Mouse (Mus musculus): ENCODE data around the gene Susd6.

Gene Susd6

GRCm38 (mm10) chr12:80834156-80834900 lies 44.0 kb downstream of the Susd6 start:
- DNase-seq (ENCODE audit: extremely low read depth, low read depth, low spot score) = no peak

- DNase-seq (ENCODE audit: extremely low read depth, low read depth, low spot score) = no peak
These were observed 44.7 kb downstream of the Susd6 start for GRCm38 (mm10) chr12:80834901-80835570.

- DNase-seq (ENCODE audit: extremely low read depth, low read depth, low spot score) = no peak
These were observed 47.3 kb downstream of the Susd6 start for GRCm38 (mm10) chr12:80837614-80838013.

DNA sequence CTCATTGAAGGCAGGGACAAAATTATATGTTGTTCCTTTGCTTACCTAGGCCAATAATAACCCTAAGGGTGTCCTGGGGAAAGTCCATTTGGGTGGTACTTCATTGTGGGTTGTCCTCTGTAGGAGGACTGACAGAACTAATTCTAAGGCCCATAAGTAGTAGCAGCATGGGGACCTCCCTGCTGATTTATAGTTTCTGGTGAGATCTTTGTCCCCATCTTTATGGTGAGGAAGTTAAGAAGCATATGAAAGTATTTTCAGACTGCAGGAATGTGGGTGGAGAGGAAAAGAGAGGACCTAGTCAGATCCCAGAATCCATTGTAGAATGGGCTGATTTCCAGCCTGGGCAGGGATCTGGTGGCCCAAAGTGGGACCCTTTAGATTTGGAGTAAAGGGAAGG lies 48.0 kb downstream of the Susd6 start:
- DNase-seq (ENCODE audit: extremely low read depth, low read depth, low spot score) = no peak

DNA sequence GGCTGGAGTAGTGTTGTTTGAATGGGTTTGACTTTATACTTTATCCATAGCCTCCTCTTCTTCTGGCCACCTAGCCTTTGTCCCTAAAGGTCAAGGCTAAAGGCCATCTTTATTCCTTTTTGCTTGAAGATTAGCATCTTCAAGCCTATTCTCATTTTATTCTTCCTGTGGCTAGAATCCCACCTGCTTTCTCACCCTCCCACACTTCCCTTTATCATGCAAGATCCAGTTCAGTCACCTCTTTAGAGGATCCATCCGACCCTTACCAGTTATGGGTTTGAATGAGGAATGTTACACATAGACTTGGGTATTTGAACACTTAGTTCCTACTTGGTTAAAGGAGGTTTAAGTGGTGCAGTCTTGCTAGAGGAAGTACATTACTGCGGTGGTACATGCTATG lies 48.5 kb downstream of the Susd6 start:
- DNase-seq (ENCODE audit: extremely low read depth, low read depth, low spot score) = no peak

DNA sequence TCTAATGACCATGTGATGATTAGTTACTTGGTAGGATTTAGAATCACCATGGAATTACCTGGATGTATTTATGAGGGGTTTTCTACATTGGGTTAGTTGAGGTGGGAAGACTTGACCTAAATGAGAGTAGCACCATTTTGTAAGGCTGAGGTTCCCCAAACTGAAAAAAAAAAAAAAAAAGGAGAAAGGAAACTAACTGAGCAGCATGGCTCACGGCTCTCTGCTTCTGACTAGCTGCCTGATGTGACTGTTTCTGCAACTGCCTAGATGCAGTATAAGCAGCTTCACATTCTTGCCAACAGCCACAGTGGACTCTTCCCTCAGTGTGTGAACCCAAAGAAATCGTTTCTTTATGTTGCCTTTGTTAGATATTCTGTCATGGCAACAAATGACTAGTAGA lies 49.3 kb downstream of the Susd6 start:
- DNase-seq (ENCODE audit: extremely low read depth, low read depth, low spot score) = no peak

DNA sequence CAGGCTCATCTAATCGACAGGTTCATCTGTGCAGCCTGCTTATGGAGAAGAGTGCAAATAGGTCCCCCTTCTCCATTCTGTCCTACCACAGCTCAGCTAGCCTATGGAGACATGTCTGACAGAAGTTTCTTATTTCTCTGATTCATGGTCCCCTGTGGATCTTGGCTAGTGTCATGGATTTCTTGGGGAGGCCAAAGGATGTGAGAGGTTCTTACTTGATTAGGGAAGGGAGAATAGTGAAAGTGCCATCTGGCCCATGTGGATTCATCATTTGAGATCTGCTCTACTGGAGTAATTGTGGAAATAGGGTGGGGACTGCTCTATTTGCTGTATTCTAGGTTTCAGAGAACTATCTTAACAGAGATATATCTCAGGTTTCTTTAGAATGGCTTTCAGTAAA lies 51.3 kb downstream of the Susd6 start:
- DNase-seq (ENCODE audit: extremely low read depth, low read depth, low spot score) = no peak

DNA sequence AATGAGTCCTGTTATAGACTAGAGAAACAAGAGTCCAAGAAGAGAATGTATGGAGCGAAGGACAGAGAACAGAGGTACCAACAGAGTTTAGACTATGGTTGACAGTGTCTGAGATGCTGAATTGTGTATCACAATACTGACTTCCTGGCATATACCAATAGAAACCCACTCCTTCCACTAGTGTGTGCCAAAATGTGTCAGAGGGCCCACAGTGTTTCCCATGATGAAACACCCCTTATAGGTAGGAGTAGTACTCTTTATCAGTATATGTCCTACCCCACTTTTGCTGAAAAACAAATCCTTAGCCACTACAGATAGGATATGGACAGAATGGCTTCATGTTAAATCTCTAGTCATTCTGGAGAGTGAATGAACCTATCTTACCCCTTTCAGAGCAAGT lies 52.3 kb downstream of the Susd6 start:
- no peak for DNase-seq (ENCODE audit: extremely low read depth, low read depth, low spot score)

DNA sequence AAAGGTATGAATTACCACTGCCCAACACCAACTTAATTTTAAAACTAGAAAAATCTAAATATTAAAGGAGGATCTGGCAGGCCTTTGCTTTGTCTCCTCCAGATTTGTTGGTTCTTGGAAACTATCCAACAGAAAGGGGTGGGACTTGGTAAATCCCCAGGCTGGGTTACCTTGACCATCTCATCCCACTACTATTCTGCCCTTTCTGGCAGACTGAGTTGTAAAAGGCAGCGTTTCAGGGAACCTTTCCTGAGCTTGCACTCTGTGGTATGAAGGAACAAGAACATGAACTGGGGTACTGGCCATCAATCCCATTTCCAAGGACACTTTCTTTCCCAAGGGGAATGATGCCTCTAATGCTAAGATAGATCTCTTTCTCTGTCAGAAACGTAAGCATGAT lies 52.9 kb downstream of the Susd6 start:
- DNase-seq (ENCODE audit: extremely low read depth, low read depth, low spot score) = no peak

GRCm38 (mm10) chr12:80843651-80844444 lies 53.5 kb downstream of the Susd6 start:
- peak; percentile 97 for DNase-seq (ENCODE audit: extremely low read depth, low read depth, low spot score)

DNA sequence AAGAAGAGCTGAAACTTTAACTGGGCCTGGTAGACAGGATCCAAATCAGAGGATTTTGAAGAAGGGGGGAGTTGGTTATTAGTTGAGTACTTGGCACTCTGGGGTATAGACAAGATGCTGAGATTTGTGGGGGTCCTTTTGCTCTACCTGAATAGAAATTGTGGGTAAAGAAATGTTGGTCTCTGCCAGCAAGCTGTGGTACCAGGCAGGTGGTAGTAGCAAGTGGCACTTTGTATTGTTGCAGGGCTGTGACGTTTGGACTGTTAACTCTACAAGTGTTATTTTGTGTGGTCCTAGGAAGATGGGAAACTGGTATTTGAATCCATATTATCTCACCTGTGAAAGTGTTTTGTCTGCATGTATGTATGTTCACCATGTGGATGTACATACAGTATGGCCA lies 55.6 kb downstream of the Susd6 start:
- no peak for DNase-seq (ENCODE audit: extremely low read depth, low read depth, low spot score)

- no peak for DNase-seq (ENCODE audit: extremely low read depth, low read depth, low spot score)
These were observed 56.6 kb downstream of the Susd6 start for GRCm38 (mm10) chr12:80846861-80847268.

DNA sequence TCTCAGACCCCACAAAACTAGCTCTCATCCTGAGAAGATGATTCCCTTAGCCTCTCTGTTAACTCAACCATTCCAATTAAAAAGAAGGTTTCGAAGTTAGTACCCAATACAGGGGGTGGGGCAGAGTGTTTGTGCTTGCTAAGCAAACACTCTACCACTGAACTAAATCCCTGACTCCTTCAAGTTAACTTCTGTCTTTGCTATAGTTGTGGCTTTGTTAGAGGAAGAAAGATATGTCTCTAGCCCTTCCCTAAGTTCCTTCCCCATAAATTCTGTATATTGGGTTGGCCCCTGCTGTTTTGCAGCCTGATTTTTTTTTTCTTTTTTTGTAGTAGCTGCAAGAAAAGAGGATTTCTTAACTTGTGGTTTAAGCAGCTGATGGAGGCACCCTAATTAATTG lies 61.7 kb downstream of the Susd6 start:
- DNase-seq (ENCODE audit: extremely low read depth, low read depth, low spot score) = no peak

- peak; percentile 64 for DNase-seq (ENCODE audit: extremely low read depth, low read depth, low spot score)
These were observed 63.4 kb downstream of the Susd6 start for GRCm38 (mm10) chr12:80853737-80854136.

GRCm38 (mm10) chr12:80854671-80855070 lies 64.4 kb downstream of the Susd6 start:
- DNase-seq (ENCODE audit: extremely low read depth, low read depth, low spot score) = no peak

DNA sequence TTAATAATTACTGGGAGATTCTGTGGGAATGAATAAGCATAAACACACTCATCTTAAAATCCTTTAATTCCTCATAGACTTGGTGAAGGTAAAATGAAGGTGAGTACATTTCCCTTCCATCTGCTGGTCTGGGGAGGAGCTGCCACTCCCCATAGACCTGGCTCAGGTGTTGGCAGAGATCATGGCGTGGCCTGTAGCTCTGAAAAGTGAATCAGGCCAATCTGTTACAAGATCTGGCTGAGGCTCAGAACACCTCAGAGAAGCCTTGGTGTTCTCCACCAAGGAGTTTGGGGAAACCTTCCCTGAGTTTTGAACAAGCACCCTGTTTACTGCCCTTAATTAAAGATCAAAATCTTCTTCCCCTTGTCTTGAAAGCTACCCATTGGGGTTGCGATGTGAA lies 64.8 kb downstream of the Susd6 start:
- DNase-seq (ENCODE audit: extremely low read depth, low read depth, low spot score) = no peak

DNA sequence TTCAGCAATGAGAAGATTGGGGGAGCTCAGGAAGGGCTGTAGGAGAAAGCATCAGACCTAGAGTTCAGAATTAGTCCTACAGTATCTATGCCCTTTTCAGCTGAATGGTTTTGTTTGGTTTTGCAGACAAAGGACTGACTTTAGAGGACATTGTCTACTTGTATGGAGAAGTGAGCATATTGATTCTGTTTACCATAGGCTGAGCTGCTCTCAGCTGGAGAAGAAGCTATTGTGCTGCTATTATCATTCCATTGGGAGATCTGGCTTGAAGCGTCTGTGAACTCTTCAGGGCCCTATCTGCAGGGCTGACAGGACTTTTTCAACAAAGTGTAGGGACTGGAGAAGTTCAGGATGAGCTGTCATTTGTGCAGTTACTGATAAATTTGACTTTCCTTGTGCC lies 65.3 kb downstream of the Susd6 start:
- no peak for DNase-seq (ENCODE audit: extremely low read depth, low read depth, low spot score)

DNA sequence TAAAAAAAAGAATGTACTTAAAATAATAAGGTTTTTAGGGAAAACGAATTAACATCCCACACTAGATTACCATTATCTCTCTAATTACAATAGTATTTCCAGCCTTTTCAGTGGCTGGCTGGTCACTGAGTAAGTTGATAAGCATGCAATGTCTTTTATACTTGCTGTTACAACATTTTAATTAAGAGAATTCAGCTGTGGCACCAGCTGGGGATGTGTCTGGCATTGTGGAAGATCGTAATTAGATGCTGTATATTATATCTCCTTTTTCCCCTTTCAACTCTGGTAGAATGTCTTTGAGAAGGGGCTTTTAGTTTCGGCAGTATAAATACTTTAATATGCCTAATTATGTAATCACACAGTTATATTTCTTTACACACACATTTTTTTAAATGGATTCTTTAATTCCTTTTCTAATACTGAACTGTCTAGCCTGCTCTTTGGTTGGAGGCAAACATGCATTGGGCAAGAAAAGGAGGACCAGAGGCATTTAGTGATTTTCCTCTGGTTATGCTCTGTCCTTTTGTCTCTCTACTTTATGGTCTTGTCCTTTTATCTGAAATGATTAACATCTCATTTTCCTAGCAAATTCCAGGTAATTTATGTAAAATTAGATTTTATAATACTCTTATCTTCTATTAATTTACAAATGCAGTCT lies 67.5 kb downstream of the Susd6 start:
- DNase-seq (ENCODE audit: extremely low read depth, low read depth, low spot score) = no peak

- no peak for DNase-seq (ENCODE audit: extremely low read depth, low read depth, low spot score)
These were observed 68.0 kb downstream of the Susd6 start for GRCm38 (mm10) chr12:80858307-80858706.

DNA sequence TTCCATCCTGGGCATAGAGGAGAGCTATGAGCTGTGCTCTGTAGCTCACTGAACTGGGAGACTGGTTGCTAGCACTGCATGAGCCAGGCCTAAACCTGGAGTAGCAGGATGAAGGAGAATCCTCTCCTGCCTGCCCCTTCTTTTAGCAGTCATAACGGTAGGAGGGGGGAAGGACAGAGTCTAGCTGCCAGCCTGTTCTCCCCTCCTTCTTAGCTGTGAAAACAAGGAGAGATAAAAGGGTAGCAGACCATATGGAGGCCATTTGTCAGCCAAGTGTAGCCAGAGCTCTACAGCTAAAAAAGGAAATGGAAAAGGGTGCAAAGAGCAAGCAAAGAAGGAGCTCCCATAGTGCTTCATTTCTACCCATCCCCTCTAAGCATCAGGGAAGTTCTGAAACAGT lies 71.6 kb downstream of the Susd6 start:
- no peak for DNase-seq (ENCODE audit: extremely low read depth, low read depth, low spot score)

- no peak for DNase-seq (ENCODE audit: extremely low read depth, low read depth, low spot score)
These were observed 73.1 kb downstream of the Susd6 start for GRCm38 (mm10) chr12:80863370-80863769.

Measured in fat pad, adult 2 months (tissue).